Mouse (Mus musculus) spleen, adult 2 months (tissue): ENCODE measurements at regions not wholly inside any gene's neighbourhood (a gene's known extent, or its start where the extent isn't known, plus 50 kb on each side); places are given as distances from the start of the nearest gene placed in this dataset.

Experiments
- CTCF ChIP-seq: fragments of 200-500 bp; IDR thresholded peaks from 2 replicates; pipeline ENCODE4 v1.5.1; 2011; ENCODE audit warnings: mild to moderate bottlenecking, inconsistent platforms; ENCODE audit not compliant: insufficient read depth, insufficient read length, insufficient replicate concordance; ENCODE audit errors: extremely low read depth
- POLR2A ChIP-seq: fragments of 200-500 bp; IDR thresholded peaks from 2 replicates; pipeline ENCODE4 v1.6.1; 2011; ENCODE audit warnings: low read depth, low read length, inconsistent platforms

- TF ChIP-seq CTCF (no peak), POLR2A (no peak)
Measured at GRCm38 (mm10) chr10:111815160-111815559, 157.3 kb upstream of the Krr1 start.
